Mouse (Mus musculus): ENCODE results near the gene Hao1.

The Hao1 gene

DNA sequence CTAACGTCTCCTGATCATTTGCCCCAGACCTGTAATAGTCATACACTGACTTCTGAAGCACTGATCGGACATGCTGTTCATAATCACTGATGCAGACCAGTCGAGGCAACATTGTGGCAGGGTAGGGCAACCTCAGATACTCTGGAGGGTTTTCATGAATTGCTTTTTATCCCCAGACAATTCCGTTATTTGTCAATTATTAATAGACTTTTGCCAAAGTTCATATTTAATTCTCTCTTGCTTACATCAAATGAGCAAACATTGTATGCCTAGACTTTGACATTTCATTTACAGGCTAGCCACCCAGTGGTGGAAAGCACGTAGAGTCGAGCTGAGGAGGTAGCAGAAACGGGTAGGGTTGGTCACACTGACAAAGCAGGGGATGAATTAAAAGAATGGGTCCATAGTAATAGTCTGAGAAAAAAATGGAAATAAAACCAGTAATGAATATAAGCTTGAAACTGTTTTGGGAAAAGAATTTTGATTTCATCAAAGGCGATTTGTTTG is at the start of gene Hao1:
Hao1 (minus strand) TSS at position 148 of the 507 bp plus-strand sequence.
- no peak for DNase-seq

GRCm38 (mm10) chr2:134591081-134591694 is 37.0 kb upstream of the Hao1 start:
- DNase-seq, result no peak

DNA sequence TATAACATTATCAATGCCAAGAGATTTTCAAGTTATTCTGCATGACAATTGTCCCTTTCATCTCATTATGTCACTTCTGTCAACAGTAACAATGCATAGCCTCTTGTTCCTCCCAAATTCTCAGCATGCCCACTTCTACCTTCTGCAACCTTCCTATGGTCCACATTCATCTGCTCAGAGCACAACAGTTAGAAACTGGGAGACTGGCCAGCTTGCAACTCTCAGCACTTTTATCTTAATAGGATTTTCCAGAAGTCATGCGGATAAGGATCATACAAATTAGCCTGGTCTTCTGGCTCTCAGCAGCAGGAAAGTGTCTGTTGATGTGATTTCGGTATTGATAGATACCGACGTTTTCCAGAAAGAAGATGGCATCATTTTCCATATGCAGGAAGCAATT is 31.1 kb upstream of the Hao1 start:
- no peak for DNase-seq

DNA sequence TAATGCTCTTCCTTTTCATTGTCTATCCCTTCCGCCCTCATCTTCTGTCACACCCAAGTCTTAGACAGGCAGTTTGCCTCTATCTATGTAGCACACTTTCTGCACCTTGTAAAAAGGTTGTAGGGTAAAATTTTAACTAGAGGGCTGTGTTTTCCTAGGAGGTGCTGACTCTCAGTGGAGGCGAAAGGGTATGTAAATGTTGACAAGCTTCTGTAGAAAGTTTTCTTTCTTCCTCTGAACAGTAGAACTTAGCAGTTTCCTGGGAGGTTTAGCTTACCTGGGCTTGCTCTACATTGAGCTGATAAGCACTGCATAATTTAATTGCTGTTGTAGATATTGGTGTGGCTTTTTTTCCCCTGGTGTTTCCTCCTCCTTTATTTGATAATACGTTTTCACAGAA is 5.3 kb upstream of the Hao1 start:
- no peak for DNase-seq

- DNase-seq, result no peak
Observed at GRCm38 (mm10) chr2:134552358-134552757, 1.8 kb downstream of the Hao1 start.

GRCm38 (mm10) chr2:134549770-134550169 is 4.4 kb downstream of the Hao1 start:
- DNase-seq, result no peak

DNA sequence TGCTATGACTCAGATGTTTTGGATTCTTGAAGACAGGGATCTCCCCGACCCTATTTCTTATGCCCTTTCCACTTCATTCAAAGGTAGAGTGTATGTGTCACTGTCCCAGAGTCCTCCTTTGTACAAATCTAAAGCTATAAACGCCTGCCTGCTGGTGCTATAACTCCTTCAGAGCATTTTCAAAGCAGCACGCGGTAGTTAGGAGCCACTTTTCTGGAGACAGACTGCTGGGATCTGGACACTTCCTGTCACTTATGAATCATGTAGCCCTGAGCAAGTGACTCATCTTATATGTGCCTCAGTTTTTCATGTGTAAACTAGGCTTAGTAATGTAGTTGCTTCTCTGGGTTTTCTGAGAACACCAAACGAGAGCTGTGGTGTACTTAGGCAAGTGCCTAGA is 9.1 kb downstream of the Hao1 start:
- DNase-seq, result no peak

DNA sequence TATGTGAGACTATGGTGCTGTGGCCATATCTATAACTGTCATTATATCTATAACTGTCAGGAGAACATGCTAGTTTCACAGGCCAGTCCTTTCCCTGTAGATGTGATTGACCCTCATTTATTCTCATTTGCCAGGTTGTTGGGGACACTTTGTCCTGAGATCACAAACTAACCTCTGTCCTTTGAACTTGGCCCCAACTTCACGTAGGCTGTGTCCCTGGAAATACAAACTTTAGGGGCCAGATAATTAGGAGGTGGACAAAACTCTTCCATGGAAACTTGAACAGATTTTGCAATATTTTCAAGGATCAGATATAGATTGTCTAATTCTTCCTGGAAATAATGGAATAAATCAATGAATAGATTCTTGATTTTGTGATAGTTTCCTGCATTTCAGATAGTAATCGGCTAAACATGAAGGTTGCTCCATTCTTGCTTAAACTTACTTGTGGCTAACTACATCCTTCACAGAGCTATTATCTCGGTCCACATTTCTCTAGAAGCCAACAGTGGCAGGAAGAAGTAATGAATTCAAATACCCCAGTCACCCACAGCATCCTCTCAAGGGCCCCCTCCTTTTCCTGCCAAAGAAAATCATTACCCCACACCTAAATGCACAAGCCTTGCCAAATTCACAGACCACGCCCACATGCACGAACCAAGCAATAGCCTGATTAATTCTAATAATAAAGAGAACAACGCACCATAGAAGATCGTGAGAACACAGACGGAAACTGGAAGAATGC is 9.7 kb downstream of the Hao1 start:
- no peak for DNase-seq

- no peak for DNase-seq
Observed at GRCm38 (mm10) chr2:134543501-134543900, 10.7 kb downstream of the Hao1 start.

GRCm38 (mm10) chr2:134541019-134541418 is 13.1 kb downstream of the Hao1 start:
- DNase-seq, result no peak

DNA sequence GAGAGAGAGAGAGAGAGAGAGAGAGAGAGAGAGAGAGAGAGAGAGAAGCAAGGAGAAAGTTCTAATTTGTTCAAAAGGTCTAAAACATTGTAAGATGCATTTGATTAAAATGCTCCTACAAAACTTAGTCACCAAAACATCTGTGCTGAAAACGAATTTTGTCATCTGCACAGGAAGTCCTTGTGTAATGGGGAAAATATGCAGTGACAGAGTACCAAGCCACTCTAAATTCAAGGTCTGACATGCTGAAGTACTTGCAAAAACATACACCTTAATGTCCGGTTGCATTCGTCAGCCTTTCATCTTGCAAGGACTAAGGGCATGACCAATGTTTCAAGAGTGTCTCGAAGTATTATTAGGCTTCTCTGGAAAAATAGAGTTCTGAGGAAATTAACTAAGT is 15.7 kb downstream of the Hao1 start:
- no peak for DNase-seq

DNA sequence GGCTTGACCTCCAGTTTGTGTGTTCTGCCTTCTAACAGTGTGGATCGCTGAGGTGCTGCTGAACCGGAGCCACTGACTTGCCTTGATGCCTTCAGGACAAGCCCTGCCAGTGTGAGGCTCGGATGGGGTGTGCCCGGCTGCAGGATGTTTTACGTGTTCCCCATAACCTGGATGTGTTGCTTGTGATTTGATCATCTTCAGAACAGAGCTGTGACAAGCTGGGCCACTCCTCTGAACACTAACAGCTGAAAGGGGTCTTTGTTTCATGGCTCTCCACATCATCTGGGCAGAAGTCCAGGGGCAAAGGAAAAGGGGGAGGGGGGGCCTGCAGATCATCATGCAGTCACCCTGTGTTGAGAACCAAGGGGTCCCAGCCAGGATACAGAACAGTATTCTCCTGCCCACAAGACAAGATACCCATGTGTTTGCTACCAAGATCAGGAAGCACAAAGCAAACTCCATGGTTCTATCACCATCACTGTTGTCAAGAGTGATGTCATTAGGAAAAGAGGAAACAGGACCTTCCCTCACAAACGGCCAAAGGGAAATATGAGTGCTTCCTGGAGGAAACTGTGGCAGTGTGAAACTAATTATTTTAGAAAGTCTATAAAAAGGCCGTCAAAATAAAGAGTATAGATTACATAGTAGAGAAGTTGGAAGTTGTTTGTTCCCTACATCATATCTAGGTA is 25.9 kb downstream of the Hao1 start:
- no peak for DNase-seq

DNA sequence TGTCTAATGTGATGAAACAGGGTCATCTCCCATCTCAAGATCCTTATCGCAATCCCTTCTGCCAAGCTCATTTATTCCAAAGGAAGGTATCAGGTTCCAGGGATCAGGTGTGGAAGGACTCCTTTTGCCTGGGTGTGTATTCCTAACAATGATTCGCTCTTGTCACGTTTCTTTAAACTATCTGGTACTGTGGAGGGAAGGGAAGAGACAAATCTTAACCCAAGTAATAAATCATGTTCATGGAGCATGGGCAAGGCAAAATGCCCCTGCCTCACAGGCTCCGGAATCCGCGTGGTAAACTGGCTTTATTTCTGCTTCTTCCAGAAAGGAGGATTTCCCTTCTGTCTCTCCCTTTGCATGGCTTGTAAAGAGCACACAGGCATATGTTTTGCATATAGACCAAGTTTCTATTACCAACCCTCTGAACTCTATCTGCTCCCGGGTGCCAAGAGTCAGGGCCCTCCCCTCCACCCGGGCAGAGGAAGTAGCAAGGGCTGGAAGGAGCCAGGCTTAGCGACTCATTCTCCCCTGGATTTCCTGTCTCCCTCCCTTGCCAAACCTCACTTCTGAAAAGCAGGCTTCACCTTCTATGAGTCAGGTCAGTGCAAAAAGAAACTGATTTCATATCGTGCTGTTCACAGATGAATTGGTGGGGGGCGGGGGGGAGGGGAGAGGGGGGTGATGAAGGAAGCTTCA is 26.6 kb downstream of the Hao1 start:
- peak; percentile 21 for DNase-seq

- no peak for DNase-seq
Observed at GRCm38 (mm10) chr2:134518042-134518441, 36.1 kb downstream of the Hao1 start.

DNA sequence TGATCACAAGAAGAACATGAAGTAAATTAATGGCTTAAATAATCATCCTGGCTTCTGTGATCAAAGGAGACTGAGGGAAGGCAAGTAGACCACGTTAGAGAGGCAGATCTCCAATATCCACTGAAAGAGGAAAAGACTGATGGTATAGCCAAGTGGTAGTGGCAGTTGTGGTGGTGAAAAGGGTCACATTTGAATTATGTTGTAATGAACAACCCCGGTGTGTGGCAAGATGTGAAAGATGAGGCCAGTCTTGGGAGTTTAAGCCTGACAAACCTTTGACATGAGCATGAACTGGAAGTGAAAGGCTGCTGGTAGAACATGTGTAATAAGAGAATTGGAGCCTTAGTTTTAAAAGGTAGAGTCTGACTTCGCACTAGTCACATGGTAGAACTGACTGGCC is 54.4 kb downstream of the Hao1 start:
- no peak for DNase-seq

GRCm38 (mm10) chr2:134498450-134498849 is 55.7 kb downstream of the Hao1 start:
- DNase-seq, result no peak

DNA sequence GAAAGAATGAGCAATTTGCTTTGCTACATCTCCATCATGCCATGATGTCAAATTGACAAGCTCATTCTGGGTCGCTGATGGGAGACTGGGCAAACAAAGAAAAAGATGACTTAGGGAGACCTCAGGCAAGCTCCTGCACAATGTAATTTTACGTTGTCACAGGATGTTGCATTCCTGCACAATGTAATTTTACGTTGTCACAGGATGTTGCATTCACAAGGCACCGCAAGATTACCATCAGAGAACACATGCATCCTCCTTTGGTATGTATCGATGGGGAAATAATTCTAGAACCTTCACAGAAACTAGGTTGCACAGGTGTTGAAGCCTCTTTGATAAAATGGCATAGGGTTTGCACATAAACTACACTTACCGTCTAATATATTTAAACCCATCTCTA is 65.5 kb downstream of the Hao1 start:
- DNase-seq, result no peak

- DNase-seq, result no peak
Observed at GRCm38 (mm10) chr2:134486055-134486834, 67.9 kb downstream of the Hao1 start.

DNA sequence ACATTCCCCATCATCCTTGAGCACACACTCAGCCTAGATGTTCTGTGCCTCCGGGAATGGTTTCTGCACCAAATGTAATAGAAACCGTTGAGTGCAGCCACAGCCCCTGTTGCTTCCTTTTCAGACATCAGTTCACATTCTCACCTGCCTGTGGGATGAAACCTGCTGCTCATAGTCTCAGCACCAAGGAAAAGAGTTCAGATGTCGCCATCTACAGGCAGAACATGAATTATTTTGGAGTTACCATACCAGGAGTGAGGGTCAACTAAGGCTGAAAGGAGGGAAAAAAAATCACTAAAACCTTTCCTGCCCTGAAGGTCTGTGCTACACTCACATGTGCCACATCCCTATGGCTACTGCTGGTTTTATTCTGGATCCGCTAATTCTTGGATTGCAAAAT is 71.5 kb downstream of the Hao1 start:
- DNase-seq, result no peak

GRCm38 (mm10) chr2:134481759-134482158 is 72.4 kb downstream of the Hao1 start:
- DNase-seq, result peak; percentile 32

DNA sequence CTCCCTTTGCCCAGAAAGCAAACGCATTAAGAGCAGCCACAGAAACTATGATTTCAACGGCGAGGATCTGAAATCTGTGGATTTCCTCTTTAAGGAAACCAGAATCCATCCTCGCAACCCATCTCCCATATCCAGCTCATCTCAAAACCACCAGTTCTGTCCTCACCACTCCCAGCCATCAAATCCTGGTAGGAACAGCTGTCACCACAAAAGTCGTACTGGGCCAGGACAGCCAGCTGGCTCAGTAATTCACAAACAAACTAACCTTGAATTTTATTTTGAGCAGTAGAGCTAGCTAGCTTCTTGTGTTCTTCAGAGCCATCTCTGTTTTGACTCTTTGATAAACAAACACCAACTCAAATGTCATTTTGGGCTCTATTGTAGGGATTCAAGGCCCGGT is 73.0 kb downstream of the Hao1 start:
- no peak for DNase-seq

- DNase-seq, result no peak
Observed at GRCm38 (mm10) chr2:134465132-134465531, 89.0 kb downstream of the Hao1 start.

DNA sequence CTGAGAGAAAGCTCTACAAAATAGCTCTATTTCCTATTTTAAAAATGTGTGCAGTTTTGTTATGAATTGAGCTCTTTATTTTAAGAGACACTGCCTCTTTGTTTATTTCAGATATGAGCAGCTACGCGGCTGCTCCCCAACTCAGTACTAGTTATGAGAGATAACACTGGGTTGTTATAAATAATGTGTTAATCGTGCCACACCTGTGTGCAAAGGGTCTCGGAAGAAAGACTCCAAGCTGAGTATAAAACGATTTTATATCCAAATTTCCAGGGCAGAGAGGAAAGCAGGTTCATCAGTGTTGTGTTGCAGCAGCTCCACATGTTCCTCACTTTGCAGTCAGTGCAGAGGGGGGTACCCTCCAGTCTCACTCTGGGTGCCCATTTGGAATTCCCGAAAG is 91.8 kb downstream of the Hao1 start:
- no peak for DNase-seq

All from kidney, adult 11 months (tissue).